Mouse (Mus musculus) ES-E14 (cell line): ENCODE data around the gene Clybl. TPM values are rescaled to one million over a fixed set of nuclear protein-coding genes. Genes with fewer than 3 reads are reported as not detected.

Experiments
- DNase-seq: peaks from one replicate; pipeline ENCODE4 v3.0.0-alpha.2; 2013; ENCODE audit warnings: low read depth, low spot score
- H3K27ac ChIP-seq: 2 replicates; pipeline ENCODE4 v1.5.1; 2012; ENCODE audit warnings: low read depth, mild to moderate bottlenecking, low read length, moderate library complexity, mixed read lengths; ENCODE audit not compliant: poor library complexity, insufficient read depth, severe bottlenecking
- H3K36me3 ChIP-seq: 2 replicates; pipeline ENCODE4 v1.6.1; 2012; ENCODE audit warnings: mild to moderate bottlenecking, low read length, moderate library complexity, mixed read lengths; ENCODE audit not compliant: control insufficient read depth, poor library complexity, insufficient read depth, severe bottlenecking
- H3K4me1 ChIP-seq, 2 experiments: fragments of 150-350 bp in 1 of 2; sonication (generic) in 1 of 2; 2 replicates each; pipeline ENCODE4 v1.6.1; 2012; ENCODE audit warnings: low read length in 2 of 2, mild to moderate bottlenecking in 1 of 2, mixed read lengths in 1 of 2; ENCODE audit not compliant: control insufficient read depth in 2 of 2, insufficient read depth in 2 of 2, poor library complexity in 1 of 2
- H3K4me3 ChIP-seq, 2 experiments: fragments of 150-350 bp in 1 of 2; sonication (generic) in 1 of 2; 2 replicates each; pipeline ENCODE4 v1.5.1; 2012; ENCODE audit warnings: low read length in 2 of 2, low read depth in 1 of 2, mild to moderate bottlenecking in 1 of 2, mixed read lengths in 1 of 2; ENCODE audit not compliant: insufficient read depth in 1 of 2, poor library complexity in 1 of 2, severe bottlenecking in 1 of 2
- H3K9ac ChIP-seq: 2 replicates; pipeline ENCODE4 v1.6.1; 2012; ENCODE audit warnings: low read depth, mild to moderate bottlenecking, low read length, mixed read lengths; ENCODE audit not compliant: poor library complexity, insufficient read depth, severe bottlenecking
- H3K9me3 ChIP-seq: fragments of 150-350 bp; sonication (generic); 2 replicates; pipeline ENCODE4 v1.6.1; 2012; ENCODE audit warnings: low read depth, mild to moderate bottlenecking, low read length; ENCODE audit not compliant: control insufficient read depth, insufficient read depth
- CHD2 ChIP-seq: IDR thresholded peaks from 2 replicates; pipeline ENCODE4 v1.6.1; 2014; ENCODE audit warnings: mild to moderate bottlenecking, low read depth, low read length, inconsistent platforms
- HCFC1 ChIP-seq: IDR thresholded peaks from 2 replicates; pipeline ENCODE4 v1.6.1; 2012; ENCODE audit warnings: low read length, inconsistent platforms, borderline replicate concordance; ENCODE audit not compliant: insufficient read depth
- MAFK ChIP-seq: IDR thresholded peaks from 2 replicates; pipeline ENCODE4 v1.6.1; 2014; ENCODE audit warnings: mild to moderate bottlenecking, low read depth, low read length, inconsistent platforms; ENCODE audit not compliant: insufficient read depth
- ZC3H11A ChIP-seq: IDR thresholded peaks from 2 replicates; pipeline ENCODE4 v1.6.1; 2012; ENCODE audit warnings: low read depth, mild to moderate bottlenecking, inconsistent platforms, low read length, borderline replicate concordance
- ZNF384 ChIP-seq: IDR thresholded peaks from 2 replicates; pipeline ENCODE4 v1.6.1; 2012; ENCODE audit warnings: low read depth, low read length, inconsistent platforms
- in situ Hi-C, 2 experiments: fragments of 600-800 bp; cut with MboI; formaldehyde crosslinking; loops; one replicate each; pipeline ENCODE4 v1.15.1; 2025; ENCODE audit warnings: low sequenced_read_pairs in 2 of 2, inconsistent platforms in 1 of 2; ENCODE audit not compliant: unreplicated experiment in 2 of 2
- total RNA-seq: library from RNA; depleted of rRNA; stranded (reverse); fragments of 300-350 nt; gene quantifications from 2 replicates; pipeline ENCODE4 v1.2.3, GENCODE M21; 2012

Clybl gene
- total RNA-seq, 1 experiment, result 2.6 TPM

DNA sequence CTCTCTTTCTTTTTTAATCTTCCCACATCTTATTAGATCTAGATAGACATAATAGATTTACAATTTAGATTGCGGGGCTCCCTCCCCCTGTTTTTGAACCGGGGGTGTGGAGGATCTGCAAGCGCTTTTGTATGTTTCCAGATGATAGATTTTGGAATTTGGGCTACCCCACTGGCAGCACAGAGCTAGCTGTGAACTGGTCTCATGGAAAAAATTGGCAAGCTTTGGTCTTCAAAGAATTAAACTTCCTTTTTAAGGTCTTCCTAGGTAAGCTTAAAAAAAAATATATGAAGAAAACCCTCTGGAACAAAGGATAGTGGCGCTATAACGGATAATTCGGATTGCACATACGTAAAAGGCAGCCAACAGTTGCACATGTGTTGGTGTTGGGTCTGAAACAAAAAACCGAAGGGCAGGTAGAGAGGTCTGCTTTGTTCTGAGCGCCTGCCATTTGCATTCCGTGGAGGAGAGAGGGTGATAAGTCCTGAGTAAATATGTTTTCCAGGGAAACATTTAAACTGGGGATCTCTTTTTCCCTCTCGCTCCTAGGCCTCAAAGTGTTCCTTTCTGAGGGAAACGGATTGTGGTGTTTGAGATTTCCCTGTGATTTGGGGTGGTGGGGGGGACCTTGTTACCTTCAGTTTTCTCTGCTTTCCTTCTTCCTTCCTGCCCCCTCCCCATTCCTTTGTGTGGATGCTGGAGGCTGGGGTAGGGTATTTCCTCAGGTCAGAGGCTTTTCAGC, 193.7 kb downstream of the Clybl start:
- Histone ChIP-seq H3K9me3 (no peaks in the 10 kb centered on the region), H3K9ac (no peak overlapping the region), H3K4me3 (no peak overlapping the region), H3K36me3 (no peaks in the 10 kb centered on the region), H3K27ac (no peak overlapping the region), H3K4me1 (peaks cover 9 to 14% of the 10 kb centered on the region in 2 experiments; a peak in 2 of 4 replicates)
- no peak for DNase-seq
- in situ Hi-C loops, result no loop called here
- TF ChIP-seq CHD2, result no peak
- no peak for TF ChIP-seq MAFK
- TF ChIP-seq HCFC1, result no peak
- TF ChIP-seq ZC3H11A, result no peak
- no peak for TF ChIP-seq ZNF384

DNA sequence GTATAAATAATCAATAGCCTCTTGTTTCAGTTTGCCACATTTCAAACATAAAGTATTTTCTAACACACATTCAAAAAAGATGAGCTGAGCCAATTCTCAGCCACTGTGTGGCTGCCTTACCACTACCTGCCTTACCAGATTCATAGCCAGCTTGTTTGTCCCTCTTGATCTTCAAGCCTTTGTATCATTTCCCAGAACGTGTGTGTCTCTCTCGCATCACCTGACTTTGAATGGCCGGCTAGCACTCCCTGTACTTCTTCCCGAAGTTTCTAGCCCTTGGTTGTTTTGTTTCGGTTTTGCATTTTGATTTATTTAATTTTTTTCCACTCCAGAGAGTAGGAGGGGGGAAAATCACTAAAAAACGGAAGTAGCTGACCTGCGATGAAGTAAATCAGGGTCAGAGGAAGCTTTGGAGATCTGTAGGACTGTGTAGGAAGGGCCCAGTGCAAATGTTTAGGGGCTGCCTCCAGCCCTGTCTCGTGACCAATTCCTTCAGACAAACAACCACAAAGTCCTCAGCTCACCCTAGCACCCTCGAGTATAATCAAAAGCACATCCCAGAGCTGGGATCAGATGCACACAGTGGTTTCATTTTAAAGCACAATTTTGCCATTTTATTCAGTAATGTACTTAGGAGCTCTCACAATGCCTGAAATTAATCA, 195.1 kb downstream of the Clybl start:
- no peak for TF ChIP-seq CHD2
- TF ChIP-seq ZC3H11A, result no peak
- TF ChIP-seq HCFC1, result no peak
- no peak for TF ChIP-seq ZNF384
- no peak for TF ChIP-seq MAFK
- in situ Hi-C loops, result no loop called here
- Histone ChIP-seq H3K9ac (no peak overlapping the region), H3K4me3 (no peak overlapping the region), H3K27ac (no peak overlapping the region), H3K9me3 (no peaks in the 10 kb centered on the region), H3K36me3 (no peaks in the 10 kb centered on the region), H3K4me1 (peaks cover 9 to 14% of the 10 kb centered on the region in 2 experiments; a peak in 2 of 4 replicates)
- no peak for DNase-seq

DNA sequence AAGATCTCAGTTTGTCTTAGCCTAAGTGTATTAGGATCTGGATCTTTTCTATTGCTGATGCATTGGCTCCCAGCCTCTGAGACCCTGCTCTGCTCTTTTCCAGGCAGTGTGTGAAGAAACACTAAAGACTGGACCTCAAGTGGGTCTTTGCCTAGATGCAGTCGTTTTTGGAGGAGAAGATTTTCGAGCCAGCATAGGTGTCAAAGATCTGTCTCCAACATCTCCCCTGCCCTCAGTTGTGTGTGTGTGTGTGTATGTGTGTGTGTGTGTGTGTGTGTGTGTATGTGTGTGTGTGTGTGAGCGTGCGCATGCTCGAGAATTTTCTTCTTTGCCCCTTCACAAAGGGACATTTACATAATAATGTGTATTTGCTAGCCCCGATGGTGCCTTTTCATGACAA, 196.2 kb downstream of the Clybl start:
- H3K4me3 ChIP-seq, result no peak overlapping the region

DNA sequence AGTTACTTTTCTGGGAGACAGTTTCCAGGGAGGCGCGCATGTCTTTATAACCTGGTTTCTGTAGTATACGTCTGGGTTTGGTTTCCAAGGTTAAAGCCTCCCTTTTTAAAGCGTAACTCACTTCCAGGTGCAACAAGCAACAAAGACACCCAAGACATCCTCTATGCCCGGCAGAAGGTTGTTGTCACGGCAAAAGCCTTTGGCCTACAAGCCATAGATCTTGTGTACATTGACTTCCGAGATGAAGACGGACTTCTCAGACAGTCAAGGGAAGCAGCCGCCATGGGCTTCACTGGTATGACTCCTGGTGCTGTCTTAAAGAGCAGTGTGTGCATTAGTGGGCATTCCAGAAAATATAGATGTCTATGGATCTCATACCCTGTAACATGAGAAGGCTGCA, 197.6 kb downstream of the Clybl start:
- Histone ChIP-seq H3K36me3 (no peaks in the 10 kb centered on the region), H3K9ac (no peak overlapping the region), H3K4me1 (peaks cover 5 to 12% of the 10 kb centered on the region in 2 experiments; a peak in 2 of 4 replicates), H3K9me3 (no peaks in the 10 kb centered on the region), H3K27ac (no peak overlapping the region), H3K4me3 (no peak overlapping the region)
- TF ChIP-seq ZNF384, result no peak
- no peak for TF ChIP-seq MAFK
- no peak for TF ChIP-seq ZC3H11A
- TF ChIP-seq CHD2, result no peak
- no peak for TF ChIP-seq HCFC1
- no peak for DNase-seq
- in situ Hi-C loops, result no loop called here

More for the DNA sequence above, 196.2 kb downstream of the Clybl start:
- H3K36me3 ChIP-seq, result no peaks in the 10 kb centered on the region
- no peak for DNase-seq
- in situ Hi-C loops, result no loop called here
- TF ChIP-seq ZNF384 (no peak), ZC3H11A (no peak), HCFC1 (no peak), MAFK (no peak), CHD2 (no peak)
- H3K9ac ChIP-seq, result no peak overlapping the region
- no peak overlapping the region for H3K27ac ChIP-seq
- peaks cover 9 to 14% of the 10 kb centered on the region in 2 experiments; a peak in 2 of 4 replicates for H3K4me1 ChIP-seq
- H3K9me3 ChIP-seq, result no peaks in the 10 kb centered on the region
